Mouse (Mus musculus) neural tube, embryonic 12.5 days (tissue): ENCODE data around the gene Ccdc18. TPM values are rescaled to one million over a fixed set of nuclear protein-coding genes. Genes with fewer than 3 reads are reported as not detected.
"Not testable (repeated sequence)": the region's sequence is repeated elsewhere in the genome, so short reads cannot be mapped to it uniquely, and the experiment has no call there.

Experiments
- ATAC-seq: fragments of 200-750 bp; cut with Nextera tagmentation; 2 replicates; pipeline ENCODE4 v1.8.0; 2017; ENCODE audit warnings: low read depth, mild to moderate bottlenecking, moderate TSS enrichment, moderate library complexity; ENCODE audit not compliant: low FRiP score
- H3K27ac ChIP-seq: fragments of 300-500 bp; sonication (generic); 2 replicates; pipeline ENCODE4 v1.5.1; 2016
- H3K27me3 ChIP-seq: fragments of 300-500 bp; sonication (generic); replicated peaks from 2 replicates; pipeline ENCODE4 v1.6.1; 2016; ENCODE audit warnings: mild to moderate bottlenecking
- H3K36me3 ChIP-seq: fragments of 300-500 bp; sonication (generic); 2 replicates; pipeline ENCODE4 v1.6.1; 2016; ENCODE audit warnings: mild to moderate bottlenecking
- H3K4me1 ChIP-seq: fragments of 300-500 bp; sonication (generic); 2 replicates; pipeline ENCODE4 v1.6.1; 2016
- H3K4me2 ChIP-seq: fragments of 300-500 bp; sonication (generic); replicated peaks from 2 replicates; pipeline ENCODE4 v1.6.1; 2016; ENCODE audit warnings: mild to moderate bottlenecking
- H3K4me3 ChIP-seq: fragments of 300-500 bp; sonication (generic); 2 replicates; pipeline ENCODE4 v1.5.1; 2016
- H3K9ac ChIP-seq: fragments of 300-500 bp; sonication (generic); 2 replicates; pipeline ENCODE4 v1.6.1; 2016; ENCODE audit warnings: mild to moderate bottlenecking
- H3K9me3 ChIP-seq: fragments of 300-500 bp; sonication (generic); 2 replicates; pipeline ENCODE4 v1.6.1; 2016; ENCODE audit warnings: mild to moderate bottlenecking
- WGBS: fragments of 180-500 bp; shearing (Covaris S2); methylation state at CpG from one replicate; pipeline ENCODE4 v1.1.7; 2016; 5-methylcytosine and 5-hydroxymethylcytosine counted together
- polyA plus RNA-seq: library from polyadenylated mRNA; unstranded; fragments of >200 nt; fragmentation: Nextera tagmentation; extraction: Ambion mirVana; gene quantifications from 2 replicates; pipeline ENCODE4 v1.2.1, GENCODE M21; 2016

The Ccdc18 gene
- polyA plus RNA-seq = 6.8 and 8.4 TPM in 2 replicates

- peaks cover 9% of the 10 kb centered on the region; the same call in 1 of the 2 replicates for H3K36me3 ChIP-seq
- under 1% methylated on average over 65 of the region's 65 CpGs for WGBS
- peak within 1 kb of the TSS; percentile 63 for H3K4me3 ChIP-seq
- H3K27ac ChIP-seq = peak within 1 kb of the TSS; percentile 53
- peak within 1 kb of the TSS; percentile 74 for H3K9ac ChIP-seq
- peak within 1 kb of the TSS; percentile 70 for H3K4me2 ChIP-seq
- peak; percentile 99 for ATAC-seq
- H3K4me1 ChIP-seq = no peaks in the 10 kb centered on the region; the same call in 1 of the 2 replicates
- no peaks in the 10 kb centered on the region for H3K9me3 ChIP-seq
- H3K27me3 ChIP-seq = no peaks in the 10 kb centered on the region
Observed at GRCm38 (mm10) chr5:108132441-108133243, at the start of gene Ccdc18, which contains the start of gene Tmed5. TSS of gene Ccdc18 (plus strand) at chr5:108132875. TSS of gene Tmed5 (minus strand) at chr5:108132620.

DNA sequence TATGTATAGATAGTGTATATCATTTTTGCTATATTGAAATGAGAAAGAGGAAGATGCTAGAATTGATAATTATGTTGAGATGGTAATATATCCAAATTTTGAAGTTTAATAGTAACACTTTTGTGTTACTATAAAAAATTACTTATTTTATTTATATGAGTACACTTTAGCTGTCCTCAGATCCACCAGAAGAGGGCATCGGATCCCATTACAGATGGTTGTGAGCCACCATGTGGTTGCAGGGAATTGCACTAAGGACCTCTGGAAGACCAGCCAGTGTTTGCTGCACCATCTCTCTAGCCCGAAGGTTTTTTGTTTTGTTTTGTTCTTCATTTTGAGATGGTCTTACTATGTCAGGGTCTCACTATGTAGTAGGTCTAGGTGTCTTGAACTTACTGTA is 47.2 kb upstream of the Ccdc18 start:
- H3K36me3 ChIP-seq = peaks cover 52% of the 10 kb centered on the region
- H3K9ac ChIP-seq = no peak overlapping the region
- H3K9me3 ChIP-seq = no peaks in the 10 kb centered on the region
- no peak overlapping the region for H3K4me2 ChIP-seq
- WGBS = 98% methylated on average over 2 of the region's 2 CpGs
- H3K27ac ChIP-seq = no peak overlapping the region
- H3K4me1 ChIP-seq = no peaks in the 10 kb centered on the region
- no peak overlapping the region for H3K4me3 ChIP-seq
- H3K27me3 ChIP-seq = no peaks in the 10 kb centered on the region
- ATAC-seq = no peak

GRCm38 (mm10) chr5:108092731-108093130 is 39.9 kb upstream of the Ccdc18 start:
- not testable (repeated sequence) for H3K27me3 ChIP-seq, H3K9me3 ChIP-seq, H3K4me1 ChIP-seq, H3K4me3 ChIP-seq, H3K4me2 ChIP-seq, ATAC-seq, H3K27ac ChIP-seq, H3K9ac ChIP-seq
- 97% methylated on average over 8 of the region's 8 CpGs for WGBS
- peaks cover 58% of the 10 kb centered on the region for H3K36me3 ChIP-seq

GRCm38 (mm10) chr5:108097676-108098075 is 35.0 kb upstream of the Ccdc18 start:
- ATAC-seq = no peak
- H3K4me1 ChIP-seq = no peaks in the 10 kb centered on the region
- peaks cover 59% of the 10 kb centered on the region for H3K36me3 ChIP-seq
- no peak overlapping the region for H3K9ac ChIP-seq
- no peaks in the 10 kb centered on the region for H3K9me3 ChIP-seq
- no peak overlapping the region for H3K4me3 ChIP-seq
- H3K4me2 ChIP-seq = no peak overlapping the region
- no peak overlapping the region for H3K27ac ChIP-seq
- WGBS = 86% methylated on average over 3 of the region's 3 CpGs
- H3K27me3 ChIP-seq = no peaks in the 10 kb centered on the region

GRCm38 (mm10) chr5:108100196-108100595 is 32.5 kb upstream of the Ccdc18 start:
- H3K27me3 ChIP-seq = no peaks in the 10 kb centered on the region
- no peaks in the 10 kb centered on the region for H3K9me3 ChIP-seq
- peaks cover 65% of the 10 kb centered on the region for H3K36me3 ChIP-seq

DNA sequence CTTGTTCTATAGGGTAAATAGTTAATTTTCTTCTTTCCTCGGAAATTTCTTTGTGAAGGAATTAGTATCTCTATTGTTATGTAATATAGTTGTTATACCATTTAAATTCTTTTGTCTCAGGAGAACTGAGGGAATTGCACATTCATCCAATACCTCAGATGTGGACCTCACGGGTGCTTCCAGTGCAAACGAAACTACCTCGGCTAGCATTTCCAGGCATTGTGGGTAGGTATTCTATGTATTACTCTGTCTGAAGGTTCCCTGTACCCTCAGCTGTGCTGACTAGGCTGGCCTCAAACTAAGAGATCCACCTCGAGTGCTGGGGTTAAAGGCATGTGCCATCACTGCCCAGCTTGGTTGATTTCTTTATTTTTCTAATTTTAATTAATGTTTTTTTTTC is 28.4 kb upstream of the Ccdc18 start:
- Histone ChIP-seq H3K9ac (no peak overlapping the region), H3K4me3 (no peak overlapping the region), H3K27ac (no peak overlapping the region), H3K36me3 (peaks cover 53% of the 10 kb centered on the region), H3K4me2 (no peak overlapping the region), H3K9me3 (no peaks in the 10 kb centered on the region), H3K27me3 (no peaks in the 10 kb centered on the region), H3K4me1 (no peaks in the 10 kb centered on the region)
- ATAC-seq = no peak
- 87% methylated on average over 5 of the region's 5 CpGs for WGBS

More at GRCm38 (mm10) chr5:108100196-108100595, 32.5 kb upstream of the Ccdc18 start:
- Histone ChIP-seq H3K4me2 (no peak overlapping the region), H3K4me3 (no peak overlapping the region), H3K4me1 (no peaks in the 10 kb centered on the region), H3K27ac (no peak overlapping the region), H3K9ac (no peak overlapping the region)
- ATAC-seq = no peak

GRCm38 (mm10) chr5:108109346-108109745 is 23.3 kb upstream of the Ccdc18 start:
- Histone ChIP-seq H3K9me3 (no peaks in the 10 kb centered on the region), H3K27ac (no peak overlapping the region), H3K36me3 (peaks cover 26% of the 10 kb centered on the region), H3K4me3 (no peak overlapping the region), H3K9ac (no peak overlapping the region), H3K27me3 (no peaks in the 10 kb centered on the region), H3K4me1 (no peaks in the 10 kb centered on the region), H3K4me2 (no peak overlapping the region)
- 94% methylated on average over 7 of the region's 7 CpGs for WGBS
- ATAC-seq = no peak

DNA sequence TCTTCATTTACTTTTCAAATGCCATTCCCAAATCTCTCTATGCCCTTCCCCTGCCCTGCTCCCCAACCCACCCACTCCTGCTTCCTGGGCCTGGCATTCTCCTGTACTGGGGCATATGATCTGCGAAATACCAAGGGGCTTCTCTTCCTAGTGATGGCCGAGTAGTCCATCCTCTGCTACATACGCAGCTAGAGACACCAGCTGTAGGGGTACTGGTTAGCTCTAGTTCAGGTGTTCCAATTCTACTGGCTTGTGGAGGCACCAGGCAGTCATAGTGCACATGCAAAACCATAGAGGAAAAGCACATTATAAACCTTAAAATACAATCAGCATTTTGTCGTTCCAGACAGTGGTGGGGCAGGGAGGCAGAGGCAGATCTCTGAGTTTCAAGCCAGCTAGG is 15.0 kb upstream of the Ccdc18 start:
- no peaks in the 10 kb centered on the region for H3K27me3 ChIP-seq
- no peak overlapping the region for H3K4me3 ChIP-seq
- H3K27ac ChIP-seq = no peak overlapping the region
- H3K9me3 ChIP-seq = no peaks in the 10 kb centered on the region
- no peak for ATAC-seq
- no peaks in the 10 kb centered on the region for H3K36me3 ChIP-seq
- no peak overlapping the region for H3K9ac ChIP-seq
- 91% methylated on average over 4 of the region's 4 CpGs for WGBS
- H3K4me2 ChIP-seq = no peak overlapping the region
- H3K4me1 ChIP-seq = no peaks in the 10 kb centered on the region

GRCm38 (mm10) chr5:108120221-108120900 is 12.3 kb upstream of the Ccdc18 start:
- 0 out of 2 replicates have a peak, but pooled peaks cover 3% of the 10 kb centered on the region for H3K36me3 ChIP-seq
- no peaks in the 10 kb centered on the region for H3K9me3 ChIP-seq
- H3K9ac ChIP-seq = no peak overlapping the region
- 87% methylated on average over 9 of the region's 9 CpGs for WGBS
- no peak overlapping the region for H3K4me3 ChIP-seq
- no peak overlapping the region for H3K4me2 ChIP-seq
- H3K27me3 ChIP-seq = no peaks in the 10 kb centered on the region
- no peak for ATAC-seq
- no peak overlapping the region for H3K27ac ChIP-seq
- H3K4me1 ChIP-seq = no peaks in the 10 kb centered on the region

DNA sequence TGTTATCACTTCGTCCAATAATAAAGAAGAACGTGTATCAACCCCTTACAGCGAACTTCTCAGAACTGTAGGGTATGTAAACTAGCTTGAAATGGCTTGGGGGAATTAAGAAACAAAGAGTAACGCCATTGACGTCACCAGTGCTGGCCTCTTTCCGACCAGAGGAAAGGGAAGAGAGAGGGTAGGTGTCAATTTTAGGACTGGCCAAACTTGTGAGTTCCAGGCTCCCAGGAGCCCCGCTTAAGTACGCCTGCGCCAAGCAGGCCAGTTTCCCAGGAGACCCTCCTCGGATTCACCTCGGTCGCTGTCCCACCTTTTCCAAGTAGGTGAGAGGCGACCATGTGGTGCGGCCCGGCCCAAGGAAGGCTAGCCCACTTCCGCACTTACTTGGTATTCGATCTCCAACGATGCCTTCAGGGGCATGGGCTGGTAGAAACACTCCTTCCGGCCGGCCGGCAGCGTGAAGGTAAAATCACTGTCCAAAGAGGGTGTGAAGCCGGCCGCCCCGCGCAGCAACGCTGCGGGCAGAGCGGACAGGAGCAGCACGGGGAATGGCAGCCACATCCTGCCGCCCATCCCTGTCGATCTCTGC is 730 bp upstream of the Ccdc18 start:
- H3K9ac ChIP-seq = peak overlapping the region; percentile 74
- no peaks in the 10 kb centered on the region for H3K9me3 ChIP-seq
- peaks cover 9% of the 10 kb centered on the region; the same call in 1 of the 2 replicates for H3K36me3 ChIP-seq
- peak; percentile 22 for ATAC-seq
- no peaks in the 10 kb centered on the region for H3K27me3 ChIP-seq
- WGBS = under 1% methylated on average over 32 of the region's 32 CpGs
- peak overlapping the region; percentile 53 for H3K27ac ChIP-seq
- no peaks in the 10 kb centered on the region; the same call in 1 of the 2 replicates for H3K4me1 ChIP-seq
- H3K4me3 ChIP-seq = peak overlapping the region; percentile 63
- peak overlapping the region; percentile 70 for H3K4me2 ChIP-seq

GRCm38 (mm10) chr5:108152592-108152991 is 19.9 kb downstream of the Ccdc18 start:
- Histone ChIP-seq H3K4me1 (no peaks in the 10 kb centered on the region), H3K27me3 (no peaks in the 10 kb centered on the region), H3K36me3 (no peaks in the 10 kb centered on the region), H3K4me2 (no peak overlapping the region), H3K9me3 (no peaks in the 10 kb centered on the region), H3K4me3 (no peak overlapping the region), H3K27ac (no peak overlapping the region), H3K9ac (no peak overlapping the region)
- 96% methylated on average over 1 of the region's 1 CpGs for WGBS
- ATAC-seq = no peak

DNA sequence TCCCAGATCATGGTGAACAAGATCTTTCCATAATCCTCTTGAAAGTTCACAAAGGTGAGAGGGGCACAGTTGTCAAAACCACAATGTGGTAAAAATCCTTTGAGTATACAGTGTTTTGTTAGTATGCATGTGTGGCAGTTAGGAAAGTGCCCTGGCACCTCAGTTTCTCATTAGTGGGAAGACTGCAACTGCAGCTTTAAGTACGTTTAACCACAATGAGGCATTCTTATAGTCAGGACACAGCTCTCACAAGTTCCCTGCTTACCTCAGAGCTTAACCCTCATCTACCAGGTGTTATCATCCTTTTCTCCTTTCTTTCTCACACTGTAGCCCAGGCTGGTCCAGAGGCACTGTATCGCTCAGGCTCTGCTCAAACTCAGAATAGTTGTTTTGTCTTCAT is 28.1 kb downstream of the Ccdc18 start:
- no peak for ATAC-seq
- Histone ChIP-seq H3K27me3 (no peaks in the 10 kb centered on the region), H3K4me3 (no peak overlapping the region), H3K9ac (no peak overlapping the region), H3K36me3 (no peaks in the 10 kb centered on the region), H3K4me2 (no peak overlapping the region), H3K9me3 (no peaks in the 10 kb centered on the region), H3K27ac (no peak overlapping the region), H3K4me1 (no peaks in the 10 kb centered on the region)
- WGBS = 74% methylated on average over 2 of the region's 2 CpGs
